Mouse (Mus musculus) liver, adult 2 months (tissue): ENCODE results near the gene Wt1.

Source experiments
- CTCF ChIP-seq: fragments of 200-500 bp; IDR thresholded peaks from 2 replicates; pipeline ENCODE4 v1.5.1; 2011; ENCODE audit warnings: low read depth, low read length, control low read depth
- POLR2A ChIP-seq: fragments of 200-500 bp; IDR thresholded peaks from 2 replicates; pipeline ENCODE4 v1.6.1; 2011; ENCODE audit warnings: low read length, control low read depth; ENCODE audit not compliant: insufficient read depth; ENCODE audit errors: extremely low read depth

DNA sequence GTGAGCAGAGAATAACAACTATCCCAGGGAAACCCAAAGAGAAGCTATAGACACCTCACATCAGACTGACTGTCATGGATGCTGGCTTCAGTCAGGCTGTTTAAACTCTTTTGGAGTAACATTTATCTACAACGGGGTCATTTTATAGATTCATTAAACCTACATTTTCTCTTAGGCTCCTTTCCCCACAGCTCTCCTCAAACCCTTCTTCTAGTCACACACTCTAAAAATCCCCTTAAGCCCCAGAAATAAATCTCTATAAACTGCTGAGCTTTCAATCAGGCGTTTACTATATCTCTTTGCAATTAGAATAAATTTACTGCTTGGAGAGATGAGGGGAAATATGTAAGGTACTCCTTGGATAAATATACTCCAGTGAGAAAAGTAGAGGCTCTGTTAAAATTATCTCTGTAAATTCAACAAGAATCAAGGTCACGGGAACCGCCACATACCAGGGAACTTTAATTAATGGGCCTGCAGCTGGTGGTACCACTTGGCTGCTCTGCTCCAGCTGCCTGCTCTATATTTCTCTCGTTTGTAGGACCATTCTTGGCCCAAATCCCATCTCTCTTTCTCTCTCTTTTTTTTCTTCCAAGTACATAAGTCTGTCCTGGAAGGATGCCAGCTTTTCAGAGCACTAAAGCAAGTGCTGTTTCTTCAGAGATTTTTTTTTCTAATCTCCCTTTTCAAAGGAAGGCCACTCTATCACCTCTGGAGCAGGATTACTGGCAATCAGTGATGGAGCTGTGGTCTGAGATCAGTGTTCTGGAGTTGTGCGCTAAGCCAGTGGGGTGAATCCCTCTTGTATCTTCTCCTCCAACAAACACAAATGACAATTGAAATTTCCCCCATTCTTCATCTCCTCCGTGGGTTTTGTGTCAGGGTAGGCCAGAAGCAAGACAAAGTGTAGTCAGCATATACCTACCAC lies 36.5 kb upstream of the Wt1 start:
- no peak for TF ChIP-seq POLR2A
- no peak for TF ChIP-seq CTCF
